Mouse (Mus musculus) MEL (cell line): ENCODE measurements around the gene Rab8b. TPM values are rescaled to one million over a fixed set of nuclear protein-coding genes. Genes with fewer than 3 reads are reported as not detected.

Source experiments
- DNase-seq: peaks from one replicate; pipeline ENCODE4 v3.0.0; 2011; ENCODE audit warnings: low read depth, low spot score
- H3K27ac ChIP-seq: 2 replicates; pipeline ENCODE4 v1.5.1; 2012; ENCODE audit warnings: low read depth, mild to moderate bottlenecking, control low read depth, low read length, moderate library complexity; ENCODE audit not compliant: control insufficient read depth
- H3K27me3 ChIP-seq, 2 experiments: fragments of 150-350 bp in 1 of 2; sonication (generic) in 1 of 2; 2 replicates each; pipeline ENCODE4 v1.6.1; 2012; ENCODE audit warnings: low read length in 2 of 2, mild to moderate bottlenecking in 2 of 2, improper control_type of control experiment in 1 of 2, moderate library complexity in 1 of 2; ENCODE audit not compliant: insufficient read depth in 2 of 2, control insufficient read depth in 1 of 2
- H3K36me3 ChIP-seq, 2 experiments: 2 replicates each; pipeline ENCODE4 v1.6.1; 2012 to 2014; ENCODE audit warnings: low read length in 2 of 2, improper control_type of control experiment in 1 of 2, inconsistent platforms in 1 of 2, mild to moderate bottlenecking in 1 of 2; ENCODE audit not compliant: insufficient read depth in 2 of 2, control insufficient read depth in 1 of 2
- H3K4me1 ChIP-seq, 2 experiments: fragments of 150-350 bp in 1 of 2; sonication (generic) in 1 of 2; 2 replicates each; pipeline ENCODE4 v1.6.1; 2012; ENCODE audit warnings: low read length in 2 of 2, improper control_type of control experiment in 1 of 2, mild to moderate bottlenecking in 1 of 2; ENCODE audit not compliant: insufficient read depth in 2 of 2, control insufficient read depth in 1 of 2
- H3K4me3 ChIP-seq, 2 experiments: fragments of 150-350 bp in 1 of 2; sonication (generic) in 1 of 2; 2 replicates each; pipeline ENCODE4 v1.5.1; 2012; ENCODE audit warnings: low read depth in 2 of 2, low read length in 2 of 2, mild to moderate bottlenecking in 2 of 2, moderate library complexity in 2 of 2, control low read depth in 1 of 2, improper control_type of control experiment in 1 of 2; ENCODE audit not compliant: control insufficient read depth in 1 of 2, insufficient read depth in 1 of 2
- H3K79me2 ChIP-seq: 2 replicates; pipeline ENCODE4 v1.6.1; 2012; ENCODE audit warnings: mild to moderate bottlenecking, low read length, moderate library complexity; ENCODE audit not compliant: control insufficient read depth, poor library complexity, insufficient read depth
- H3K9ac ChIP-seq: 2 replicates; pipeline ENCODE4 v1.6.1; 2012; ENCODE audit warnings: low read depth, mild to moderate bottlenecking, control low read depth, low read length, moderate library complexity; ENCODE audit not compliant: control insufficient read depth, poor library complexity, severe bottlenecking
- H3K9me3 ChIP-seq: fragments of 150-350 bp; sonication (generic); replicated peaks from 2 replicates; pipeline ENCODE4 v1.6.1; 2012; ENCODE audit warnings: mild to moderate bottlenecking, low read length, improper control_type of control experiment, moderate library complexity; ENCODE audit not compliant: insufficient read depth
- BHLHE40 ChIP-seq: IDR thresholded peaks from 2 replicates; pipeline ENCODE4 v1.6.1; 2012; ENCODE audit warnings: low read depth, mild to moderate bottlenecking, inconsistent platforms, low read length, improper control_type of control experiment, borderline replicate concordance
- CTCF ChIP-seq, 3 experiments: IDR thresholded peaks in 2 of 3; conservative IDR thresholded peaks in 1 of 3; 2 replicates each; pipeline ENCODE4 v1.5.1; 2011 to 2012; ENCODE audit warnings: low read length in 3 of 3, low read depth in 2 of 3, mild to moderate bottlenecking in 2 of 3, improper control_type of control experiment in 1 of 3, inconsistent platforms in 1 of 3, mixed read lengths in 1 of 3, moderate library complexity in 1 of 3; ENCODE audit not compliant: control insufficient read depth in 1 of 3, insufficient read depth in 1 of 3, poor library complexity in 1 of 3, severe bottlenecking in 1 of 3
- E2F4 ChIP-seq: IDR thresholded peaks from 2 replicates; pipeline ENCODE4 v1.6.1; 2011; ENCODE audit warnings: low read depth, low read length, improper control_type of control experiment, borderline replicate concordance
- EP300 ChIP-seq, 2 experiments: IDR thresholded peaks; 2 replicates each; pipeline ENCODE4 v1.6.1; 2011; ENCODE audit warnings: improper control_type of control experiment in 2 of 2, low read length in 2 of 2, low read depth in 1 of 2, mild to moderate bottlenecking in 1 of 2
- ETS1 ChIP-seq: IDR thresholded peaks from 2 replicates; pipeline ENCODE4 v1.6.1; 2012; ENCODE audit warnings: low read depth, mild to moderate bottlenecking, inconsistent platforms, low read length, improper control_type of control experiment, moderate library complexity
- GABPA ChIP-seq: IDR thresholded peaks from 2 replicates; pipeline ENCODE4 v1.6.1; 2012; ENCODE audit warnings: low read depth, mild to moderate bottlenecking, inconsistent platforms, low read length, improper control_type of control experiment, moderate library complexity
- GATA1 ChIP-seq: IDR thresholded peaks from 2 replicates; pipeline ENCODE4 v1.6.1; 2011; ENCODE audit warnings: low read depth, low read length, improper control_type of control experiment
- KAT2A ChIP-seq: conservative IDR thresholded peaks from 2 replicates; pipeline ENCODE4 v1.6.1; 2012; ENCODE audit warnings: low read depth, low read length, improper control_type of control experiment, inconsistent platforms
- NELFE ChIP-seq: IDR thresholded peaks from 2 replicates; pipeline ENCODE4 v1.6.1; 2011; ENCODE audit warnings: low read depth, low read length, improper control_type of control experiment
- POLR2A ChIP-seq, 2 experiments: IDR thresholded peaks; 2 replicates each; pipeline ENCODE4 v1.6.1; 2011 to 2012; ENCODE audit warnings: low read length in 2 of 2, mild to moderate bottlenecking in 2 of 2, control low read depth in 1 of 2, improper control_type of control experiment in 1 of 2, low read depth in 1 of 2, moderate library complexity in 1 of 2; ENCODE audit not compliant: control insufficient read depth in 1 of 2, insufficient read depth in 1 of 2, poor library complexity in 1 of 2
- RAD21 ChIP-seq: IDR thresholded peaks from 2 replicates; pipeline ENCODE4 v1.6.1; 2011; ENCODE audit warnings: mild to moderate bottlenecking, low read depth, low read length, improper control_type of control experiment
- RCOR1 ChIP-seq: IDR thresholded peaks from 2 replicates; pipeline ENCODE4 v1.6.1; 2012; ENCODE audit warnings: low read depth, mild to moderate bottlenecking, inconsistent platforms, low read length, improper control_type of control experiment
- SIN3A ChIP-seq: IDR thresholded peaks from 2 replicates; pipeline ENCODE4 v1.6.1; 2012; ENCODE audit warnings: low read length, improper control_type of control experiment, inconsistent platforms
- SMC3 ChIP-seq: IDR thresholded peaks from 2 replicates; pipeline ENCODE4 v1.6.1; 2011; ENCODE audit warnings: low read depth, low read length, improper control_type of control experiment
- TAL1 ChIP-seq: IDR thresholded peaks from 2 replicates; pipeline ENCODE4 v1.6.1; 2012; ENCODE audit warnings: mild to moderate bottlenecking, inconsistent platforms, low read length, moderate library complexity, mixed read lengths
- TBP ChIP-seq: IDR thresholded peaks from 2 replicates; pipeline ENCODE4 v1.8.0; 2011; ENCODE audit warnings: low read depth, low read length, improper control_type of control experiment
- TCF12 ChIP-seq: IDR thresholded peaks from 2 replicates; pipeline ENCODE4 v1.6.1; 2014; ENCODE audit warnings: low read depth, mild to moderate bottlenecking, inconsistent platforms, low read length, improper control_type of control experiment, moderate library complexity
- UBTF ChIP-seq: IDR thresholded peaks from 2 replicates; pipeline ENCODE4 v1.6.1; 2012; ENCODE audit warnings: low read depth, mild to moderate bottlenecking, inconsistent platforms, low read length, improper control_type of control experiment, moderate library complexity, borderline replicate concordance; ENCODE audit not compliant: insufficient read depth
- polyA plus RNA-seq, 2 experiments: library from polyadenylated mRNA; stranded (reverse) in 1 of 2; unstranded in 1 of 2; fragments of >175 nt in 1 of 2; fragments of >200 nt in 1 of 2; gene quantifications; 2 replicates each; pipeline versions ENCODE4 v1.2.1 to v1.2.4; 2012; ENCODE audit warnings: low replicate concordance in 2 of 2, low read depth in 1 of 2; ENCODE audit not compliant: insufficient read length in 2 of 2, insufficient read depth in 1 of 2, missing spikeins in 1 of 2
- total RNA-seq: library from RNA; depleted of rRNA; stranded (reverse); fragments of 300-350 nt; gene quantifications from 2 replicates; pipeline ENCODE4 v1.2.3, GENCODE M21; 2012

The Rab8b gene
- total and polyA plus RNA-seq, 3 experiments, result 16.1 to 16.4 TPM; not detected in 1

DNA sequence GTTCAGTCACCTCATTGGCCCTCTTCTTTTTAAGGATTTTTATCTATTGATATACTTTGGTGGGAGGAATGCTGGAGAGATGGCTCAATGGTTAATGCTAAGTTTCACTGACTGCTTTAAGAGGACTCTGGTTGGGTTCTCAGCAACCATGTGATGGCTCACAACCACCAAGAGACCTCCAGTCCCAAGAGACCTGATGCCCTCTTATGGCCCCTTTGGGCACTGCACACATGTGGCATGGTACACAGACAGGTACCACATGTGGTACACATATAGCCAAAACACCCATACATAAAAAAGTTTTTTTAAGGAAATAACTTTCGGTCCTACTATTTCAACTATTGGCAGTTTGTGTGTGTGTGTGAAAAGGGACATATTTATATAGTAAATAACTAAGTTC lies 2.6 kb upstream of the Rab8b start:
- Histone ChIP-seq H3K9me3 (no peaks in the 10 kb centered on the region), H3K27ac (no peak overlapping the region), H3K4me1 (peaks cover 9 to 12% of the 10 kb centered on the region in 2 experiments), H3K9ac (no peak overlapping the region), H3K36me3 (peaks cover 0 to 26% of the 10 kb centered on the region in 2 experiments; a peak in 2 of 4 replicates), H3K4me3 (no peak overlapping the region), H3K27me3 (no peaks in the 10 kb centered on the region), H3K79me2 (peaks cover 15% of the 10 kb centered on the region)
- DNase-seq, result peak; percentile 37
- TF ChIP-seq GABPA, result no peak
- TF ChIP-seq SIN3A, result no peak
- TF ChIP-seq RAD21, result peak; percentile 32
- 0 out of 2 replicates have a peak, but pooled peaks have one; percentile 22 for TF ChIP-seq SMC3
- TF ChIP-seq CTCF (IDR thresholded peaks at IDR 0.05 in 2 of 3, conservative IDR thresholded peaks at IDR 0.05 in 1 of 3; ENCODE audit: control insufficient read depth in 1 of 3, insufficient read depth in 1 of 3, low read depth in 2 of 3, low read length in 3 of 3, poor library complexity in 1 of 3, severe bottlenecking in 1 of 3), result peak in 2 of 3 experiments; percentile 39 to 45; a peak in 4 of 6 replicates
- TF ChIP-seq TBP, result no peak
- TF ChIP-seq TAL1, result no peak
- no peak for TF ChIP-seq POLR2A (IDR thresholded peaks at IDR 0.05; ENCODE audit: control insufficient read depth in 1 of 2, insufficient read depth in 1 of 2, low read depth in 1 of 2, low read length in 2 of 2, poor library complexity in 1 of 2)
- no peak for TF ChIP-seq EP300 (IDR thresholded peaks at IDR 0.05; ENCODE audit: low read depth in 1 of 2, low read length in 2 of 2)

GRCm38 (mm10) chr9:66920488-66921279 lies 1.2 kb upstream of the Rab8b start:
- peak; percentile 52 for DNase-seq
- peaks cover 0 to 35% of the 10 kb centered on the region in 2 experiments; a peak in 2 of 4 replicates for H3K36me3 ChIP-seq
- H3K27me3 ChIP-seq, result no peaks in the 10 kb centered on the region
- H3K79me2 ChIP-seq, result peaks cover 16% of the 10 kb centered on the region
- no peaks in the 10 kb centered on the region for H3K9me3 ChIP-seq
- TF ChIP-seq RCOR1 (no peak), EP300 (IDR thresholded peaks at IDR 0.05; ENCODE audit: low read depth in 1 of 2, low read length in 2 of 2) (peak; percentile 40; a peak in 2 of 4 replicates), UBTF (no peak), GATA1 (peak; percentile 58), NELFE (no peak), BHLHE40 (no peak), TCF12 (0 out of 2 replicates have a peak, but pooled peaks have one; percentile 14), SIN3A (no peak; the same call in 1 of the 2 replicates), ETS1 (no peak), KAT2A (no peak), TAL1 (peak; percentile 24), TBP (no peak), RAD21 (no peak), E2F4 (no peak)
- no peak overlapping the region for H3K27ac ChIP-seq
- H3K9ac ChIP-seq, result peak overlapping the region; percentile 22
- H3K4me3 ChIP-seq, result peak overlapping the region; percentile 21 to 37
- H3K4me1 ChIP-seq, result peaks cover 18 to 19% of the 10 kb centered on the region in 2 experiments
